Mouse (Mus musculus) heart, postnatal 0 days (tissue): Measurements from ENCODE around the gene Serpina5.

Experiments
- CTCF ChIP-seq: IDR thresholded peaks from 2 replicates; pipeline ENCODE4 v1.5.1; 2016; ENCODE audit warnings: antibody characterized with exemption, control low read depth, low read depth
- EP300 ChIP-seq: IDR thresholded peaks from 2 replicates; pipeline ENCODE4 v1.6.1; 2016; ENCODE audit warnings: antibody characterized with exemption, low read depth

- TF ChIP-seq EP300 (no peak), CTCF (no peak)
Measured at GRCm38 (mm10) chr12:104091303-104091702, 9.6 kb upstream of the Serpina5 start.
